Mouse (Mus musculus): ENCODE results near the gene Zmym6.

DNA sequence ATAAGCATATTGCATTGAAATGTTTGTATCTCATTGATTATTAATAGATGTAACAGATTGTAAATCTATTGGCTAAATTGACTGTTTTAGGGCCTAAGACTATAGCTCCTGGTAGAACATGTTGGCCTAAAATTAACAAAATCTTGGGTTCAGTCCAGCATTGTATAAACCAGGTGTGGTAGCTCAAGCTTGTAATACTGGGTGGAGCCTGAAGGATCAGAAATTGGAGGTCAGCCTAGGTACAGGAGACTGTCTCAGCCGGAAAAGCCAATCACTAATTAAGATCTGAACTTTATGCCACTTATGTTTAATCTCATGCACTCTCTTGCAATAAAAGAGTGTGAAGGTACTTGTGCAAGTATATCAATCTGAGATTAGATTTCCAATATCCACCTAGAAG lies 8.6 kb downstream of the Zmym6 start:
- TF ChIP-seq CTCF (IDR thresholded peaks at IDR 0.05) (no peak), POLR2A (IDR thresholded peaks at IDR 0.05; ENCODE audit: insufficient read depth, low read depth, low read length) (no peak), EP300 (IDR thresholded peaks at IDR 0.05; ENCODE audit: insufficient read depth, low read depth, low read length) (no peak)
